Mouse (Mus musculus): ENCODE data around the gene Rhbdf1.

- TF ChIP-seq POLR2A (IDR thresholded peaks at IDR 0.05; ENCODE audit: borderline replicate concordance, extremely low read depth, insufficient read depth, insufficient read length, poor library complexity, severe bottlenecking), result no peak
- TF ChIP-seq CTCF (IDR thresholded peaks at IDR 0.05; ENCODE audit: borderline replicate concordance, extremely low read depth, insufficient read depth, insufficient read length), result no peak
Measured at GRCm38 (mm10) chr11:32243205-32243955, 21.3 kb upstream of the Rhbdf1 start.

Data from brain, embryonic 14.5 days (tissue).